23 mouse cellular contexts compared by ENCODE assay signal in the genomic region with DNA sequence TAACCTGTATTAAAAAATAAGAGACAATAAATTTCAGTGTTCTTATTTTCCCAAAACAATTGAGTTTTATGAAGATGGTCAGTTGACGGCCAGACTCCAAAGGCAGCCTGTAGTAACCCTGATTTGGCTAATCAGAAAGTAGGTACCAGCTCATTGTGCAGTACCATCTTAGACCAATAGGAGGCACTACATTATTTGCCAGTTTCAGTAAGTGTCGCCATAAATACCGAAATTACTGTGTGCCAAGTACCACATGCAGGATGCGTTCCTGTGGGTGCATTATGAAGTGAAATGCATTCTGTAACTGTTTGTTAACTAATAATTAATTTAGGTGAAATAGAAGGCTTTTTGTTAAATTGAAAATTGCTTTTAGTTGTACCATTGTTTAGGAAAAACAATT.
DNase-seq lines count a peak whose midpoint lies in the region; ATAC-seq and TF ChIP-seq lines count a peak whose summit lies in the region.
"Had no signal": no experiment of that assay in that cellular context is flagged by ENCODE, and none has a peak within 500 bp of the region (broad histone marks: within the 10 kb centered on the region; RNA-seq: fewer than 3 reads in every experiment).

No protein-coding gene starts in this region.

- intact Hi-C loops in gastrocnemius, adult 2 months (cut with DNase I) = no loop called here

- ATAC-seq in intestine, postnatal 0 days = no peak
- ATAC-seq: activated CD4-positive, CD25-positive, alpha-beta regulatory T cell, adult 4 months; forebrain, embryonic 13.5 days; inflammation-experienced regulatory T-cells, adult 6 months; midbrain, embryonic 15.5 days had no signal

- no peaks in the 10 kb centered on the region for H3K36me3 ChIP-seq in intestine, postnatal 0 days (ENCODE audit: control insufficient read depth, insufficient read depth)
- H3K36me3 ChIP-seq: heart, embryonic 12.5 days; hindbrain, embryonic 13.5 days; limb, embryonic 12.5 days; liver, embryonic 13.5 days; midbrain, embryonic 15.5 days had no signal

- no peak overlapping the region for H3K27ac ChIP-seq in gastrocnemius, adult 2 months
- no peak overlapping the region for H3K27ac ChIP-seq in intestine, postnatal 0 days (ENCODE audit: low read depth, low read length)
- H3K27ac ChIP-seq: forebrain, embryonic 13.5 days; hindbrain, embryonic 13.5 days; limb, embryonic 12.5 days; liver, embryonic 13.5 days; macrophage; midbrain, embryonic 15.5 days had no signal

- no peaks in the 10 kb centered on the region for H3K27me3 ChIP-seq in intestine, postnatal 0 days (replicated peaks; ENCODE audit: control insufficient read depth, insufficient read depth, low read length)
- H3K27me3 ChIP-seq: forebrain, embryonic 13.5 days; heart, embryonic 12.5 days; hindbrain, embryonic 13.5 days; limb, embryonic 12.5 days; liver, embryonic 13.5 days; midbrain, embryonic 15.5 days had no signal

- peak; percentile 22; the same call in 1 of the 2 replicates for TF ChIP-seq CTCF in gastrocnemius, adult 2 months (IDR thresholded peaks at IDR 0.05)
- TF ChIP-seq CTCF in intestine, postnatal 0 days (IDR thresholded peaks at IDR 0.05; ENCODE audit: low read depth) = no peak

- H3K4me3 ChIP-seq in gastrocnemius, adult 2 months = no peak overlapping the region
- H3K4me3 ChIP-seq in intestine, postnatal 0 days (ENCODE audit: low read depth, low read length) = no peak overlapping the region
- H3K4me3 ChIP-seq: forebrain, embryonic 13.5 days; heart, embryonic 12.5 days; hindbrain, embryonic 13.5 days; limb, embryonic 12.5 days; liver, embryonic 13.5 days; midbrain, embryonic 15.5 days had no signal

- no peaks in the 10 kb centered on the region for H3K9me3 ChIP-seq in intestine, postnatal 0 days (ENCODE audit: control insufficient read depth)
- H3K9me3 ChIP-seq: forebrain, embryonic 13.5 days; heart, embryonic 12.5 days; hindbrain, embryonic 13.5 days; limb, embryonic 12.5 days; liver, embryonic 13.5 days; midbrain, embryonic 15.5 days had no signal

- no peak overlapping the region for H3K9ac ChIP-seq in intestine, postnatal 0 days (ENCODE audit: low read depth, low read length)
- H3K9ac ChIP-seq: forebrain, embryonic 13.5 days; heart, embryonic 12.5 days; hindbrain, embryonic 13.5 days; limb, embryonic 12.5 days; liver, embryonic 13.5 days; midbrain, embryonic 15.5 days had no signal

- H3K4me2 ChIP-seq in intestine, postnatal 0 days (replicated peaks; ENCODE audit: low read depth) = no peak overlapping the region
- H3K4me2 ChIP-seq: forebrain, embryonic 13.5 days; heart, embryonic 12.5 days; hindbrain, embryonic 13.5 days; limb, embryonic 12.5 days; liver, embryonic 13.5 days; midbrain, embryonic 15.5 days had no signal

- H3K4me1 ChIP-seq in intestine, postnatal 0 days (replicated peaks; ENCODE audit: control insufficient read depth, insufficient read depth, low read length) = no peaks in the 10 kb centered on the region
- H3K4me1 ChIP-seq: forebrain, embryonic 13.5 days; heart, embryonic 12.5 days; hindbrain, embryonic 13.5 days; limb, embryonic 12.5 days; liver, embryonic 13.5 days; midbrain, embryonic 15.5 days had no signal

- WGBS in intestine, postnatal 0 days = 93% methylated on average over 4 of the region's 4 CpGs

- no peak for DNase-seq in gastrocnemius, adult 2 months
- no peak for DNase-seq in gastrocnemius, postnatal 25 days
- DNase-seq in lung, postnatal 36 days = peak; percentile 1
- no peak for DNase-seq in lung, adult 18-20 months
- DNase-seq in NIH3T3 (ENCODE audit: low read depth) = peak; percentile 19
- DNase-seq in adrenal gland, postnatal 25 days = no peak
- DNase-seq: adrenal gland, adult 8-10 months; B cell, adult 2 months; cerebellum, adult 9-10 months; kidney, adult 8-10 months; kidney, postnatal 10 days; liver, embryonic 13.5 days; right cerebral cortex, postnatal 4 days; thymus, postnatal 25 days had no signal

Comparison
In these comparisons a context has a peak if more than half of its experiments do, and no peak if none do; other contexts are left out.
1. DNase-seq: peak in lung, postnatal 36 days (single experiment) and NIH3T3 (single experiment); none in gastrocnemius, adult 2 months (single experiment), gastrocnemius, postnatal 25 days (single experiment), lung, adult 18-20 months (0 of 2) and adrenal gland, postnatal 25 days (single experiment).